Mouse (Mus musculus): ENCODE results near the gene Abcd4.
A peak's percentile ranks its signal among the peaks of the same experiment; 100 is the strongest.

The Abcd4 gene

DNA sequence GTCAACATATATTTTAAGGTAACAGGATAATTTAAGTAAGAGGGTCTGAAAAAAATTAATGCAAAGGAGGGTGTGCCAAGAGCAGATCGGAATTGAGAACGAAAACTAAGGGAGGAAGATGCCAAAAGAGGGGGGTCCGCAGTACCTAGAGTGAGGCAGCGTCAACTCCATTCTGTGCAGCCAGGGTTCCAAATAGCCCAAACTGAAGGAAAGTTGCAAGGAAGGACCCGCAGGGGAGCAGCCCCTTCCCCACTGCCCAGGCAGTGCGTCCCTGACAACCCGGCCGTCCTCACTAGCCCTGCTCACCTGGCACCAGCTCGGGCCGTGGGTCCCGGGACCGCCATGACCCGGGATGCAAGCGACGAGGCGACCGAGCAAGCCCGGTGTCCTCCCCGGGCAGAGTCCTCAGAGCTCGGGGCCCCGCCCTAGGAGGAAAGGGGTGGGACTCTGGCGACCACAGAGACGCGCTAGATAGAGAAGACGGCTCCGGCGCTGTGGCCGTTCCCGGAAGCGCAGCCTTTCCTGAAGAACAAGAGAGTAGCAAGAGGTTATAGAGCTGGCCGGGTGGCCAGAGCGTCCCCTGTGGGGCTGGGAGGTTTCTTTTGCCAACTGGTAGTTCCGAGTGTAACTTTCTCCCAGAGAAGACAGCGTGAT, at the start of gene Abcd4:
TSS of gene Abcd4 (minus strand) at position 437 of the 654 bp plus-strand sequence.
- DNase-seq = peak; percentile 95

DNA sequence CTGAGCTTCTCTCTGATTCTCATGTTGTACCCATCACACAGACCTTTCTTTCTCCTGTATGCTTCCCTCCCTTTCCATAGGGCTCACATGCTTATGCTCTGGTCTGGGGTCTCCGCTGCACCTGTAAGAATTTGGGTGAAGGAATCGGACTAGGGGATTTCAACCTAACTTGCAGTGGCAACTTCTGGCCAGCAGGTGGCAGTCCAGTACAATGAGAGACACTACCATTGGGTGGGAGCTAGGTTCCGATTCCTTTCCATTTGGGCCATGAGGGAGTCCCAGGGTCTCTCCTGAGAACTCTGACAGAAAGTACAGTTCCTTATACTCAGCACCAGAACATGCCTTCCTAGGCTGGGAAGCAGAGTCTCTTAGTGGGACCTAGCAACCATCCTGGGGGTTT, 36.7 kb upstream of the Abcd4 start:
- peak; percentile 57 for DNase-seq

GRCm38 (mm10) chr12:84650234-84650633, 33.0 kb upstream of the Abcd4 start:
- no peak for DNase-seq

DNA sequence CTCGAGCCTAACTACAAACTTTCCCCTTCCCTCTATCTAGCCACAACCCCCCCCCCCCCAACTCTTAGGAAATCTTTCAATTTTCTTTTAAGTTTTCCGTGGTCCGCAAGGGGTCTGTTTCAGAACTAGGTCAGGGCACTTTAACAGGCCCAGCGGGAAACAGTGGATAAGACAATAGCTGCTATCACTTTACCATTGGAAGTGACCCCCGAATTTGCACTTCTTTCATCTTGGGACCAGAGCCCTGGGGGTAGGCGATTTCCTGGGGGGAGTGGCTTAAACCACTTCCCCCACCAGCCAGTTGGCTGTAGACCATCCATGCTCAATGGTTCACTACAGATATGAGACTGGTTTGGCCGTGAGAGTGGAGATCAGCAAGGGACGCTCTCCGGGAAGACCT, 23.4 kb upstream of the Abcd4 start, which contains the start of gene Vrtn:
TSS of gene Vrtn (plus strand) at position 366 of the 400 bp plus-strand sequence.
- no peak for DNase-seq

- DNase-seq = no peak
These were observed 23.0 kb upstream of the Abcd4 start for GRCm38 (mm10) chr12:84640253-84640652.

- DNase-seq = no peak
These were observed 14.7 kb upstream of the Abcd4 start for GRCm38 (mm10) chr12:84631867-84632266.

- DNase-seq = no peak
These were observed 7.9 kb upstream of the Abcd4 start for GRCm38 (mm10) chr12:84625116-84625515.

DNA sequence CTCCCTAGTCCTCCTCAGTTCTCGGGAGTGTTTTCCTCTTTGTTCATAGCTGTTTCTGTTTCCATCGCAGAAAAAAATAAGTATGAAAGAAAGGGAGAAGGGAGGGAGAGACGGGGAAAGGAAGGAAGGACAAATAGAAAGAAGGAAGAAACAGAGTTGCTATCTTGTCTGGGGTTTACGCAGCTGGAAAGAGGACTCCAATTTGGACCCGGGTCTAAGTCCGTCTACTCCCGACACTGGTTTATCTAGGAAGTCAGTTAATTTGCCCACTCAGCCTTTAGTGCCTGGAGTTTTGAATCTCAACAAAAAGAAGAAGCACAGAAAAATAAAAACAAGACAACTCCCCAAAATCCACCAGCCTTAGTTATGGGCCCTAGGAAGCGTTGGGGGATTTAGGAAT, 7.4 kb upstream of the Abcd4 start:
- no peak for DNase-seq

GRCm38 (mm10) chr12:84620975-84621374, 3.8 kb upstream of the Abcd4 start:
- DNase-seq = no peak

DNA sequence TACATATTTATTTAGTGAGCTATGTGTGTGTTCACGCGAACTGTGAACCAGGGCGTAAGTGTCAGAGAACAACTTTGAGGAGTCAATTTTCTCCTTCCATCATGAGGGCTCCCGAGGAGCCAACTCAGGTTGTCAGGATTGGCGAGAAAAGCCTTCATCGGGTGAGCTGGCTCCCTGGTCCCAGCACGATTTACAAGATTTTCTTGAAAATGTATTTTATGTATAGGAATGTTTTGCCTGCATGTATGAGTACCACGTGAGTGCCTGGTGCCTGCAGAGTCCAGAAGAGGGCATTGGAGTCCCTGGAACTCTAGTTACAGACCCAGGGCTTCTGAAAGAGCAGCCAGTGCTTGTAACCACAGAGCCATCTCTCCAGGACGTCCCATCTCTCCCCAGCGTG, 450 bp upstream of the Abcd4 start:
- DNase-seq = no peak

DNA sequence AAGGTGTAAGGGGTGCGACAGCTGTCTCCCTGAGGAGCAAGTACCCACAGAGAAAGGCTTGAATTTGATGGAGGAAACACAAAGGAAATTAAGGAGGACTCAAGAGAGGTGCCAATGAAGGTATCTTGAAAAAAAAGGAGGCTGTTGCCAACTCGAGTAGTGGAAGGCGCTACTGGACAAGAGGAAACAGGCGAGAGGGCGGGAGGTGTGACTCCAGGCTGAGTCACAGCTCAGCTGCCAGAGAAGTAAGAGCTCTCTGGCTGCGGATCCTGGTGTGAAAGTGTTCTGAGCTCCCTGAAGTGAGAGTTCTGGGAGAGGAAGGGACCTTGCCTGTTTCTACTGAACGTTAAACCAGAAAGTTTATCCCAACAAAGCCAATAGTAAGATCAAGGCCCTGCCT, 2.7 kb downstream of the Abcd4 start:
- no peak for DNase-seq

- no peak for DNase-seq
These were observed 3.2 kb downstream of the Abcd4 start for GRCm38 (mm10) chr12:84614001-84614400.

DNA sequence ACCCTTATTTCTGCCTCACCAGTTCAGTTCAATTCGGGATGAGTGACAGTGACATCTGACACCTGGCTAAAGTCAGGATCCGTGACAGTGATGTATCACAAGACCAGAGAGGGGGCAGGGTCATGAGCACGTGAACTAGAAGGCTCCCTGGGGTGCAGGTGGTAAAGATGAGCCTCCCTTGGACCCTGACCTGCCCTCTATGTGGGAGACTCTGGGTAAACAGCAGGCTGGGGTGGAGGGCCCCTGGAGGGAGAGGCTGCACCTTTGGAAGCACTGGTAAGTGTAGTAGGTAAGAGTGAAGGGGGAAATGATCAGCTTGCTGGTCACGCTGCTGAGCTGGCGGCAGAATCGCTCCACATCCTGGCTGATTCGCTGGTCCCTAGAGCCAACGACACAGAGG, 4.7 kb downstream of the Abcd4 start:
- no peak for DNase-seq

GRCm38 (mm10) chr12:84611718-84612117, 5.5 kb downstream of the Abcd4 start:
- no peak for DNase-seq

- DNase-seq = peak; percentile 44
These were observed 11.4 kb downstream of the Abcd4 start for GRCm38 (mm10) chr12:84605860-84606259.

DNA sequence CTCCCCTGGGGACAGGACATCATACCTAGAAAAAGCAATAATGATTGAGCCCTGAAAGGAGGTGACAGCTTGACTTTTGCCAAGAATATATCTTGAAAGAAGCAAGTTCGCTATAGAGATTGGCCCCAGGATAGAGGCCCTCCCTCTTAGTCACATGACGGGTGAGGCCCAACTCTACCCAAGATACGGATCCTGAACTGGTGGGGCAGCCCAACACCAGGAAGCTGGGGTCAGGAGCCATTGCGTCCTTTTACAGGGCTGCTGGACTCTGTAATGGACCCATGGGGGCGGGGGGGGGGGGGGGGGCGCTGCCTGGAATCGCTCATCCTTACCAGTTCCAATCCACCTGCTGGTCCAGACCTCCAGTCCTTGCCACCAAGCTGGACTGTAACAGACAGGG, 13.2 kb downstream of the Abcd4 start:
- no peak for DNase-seq

DNA sequence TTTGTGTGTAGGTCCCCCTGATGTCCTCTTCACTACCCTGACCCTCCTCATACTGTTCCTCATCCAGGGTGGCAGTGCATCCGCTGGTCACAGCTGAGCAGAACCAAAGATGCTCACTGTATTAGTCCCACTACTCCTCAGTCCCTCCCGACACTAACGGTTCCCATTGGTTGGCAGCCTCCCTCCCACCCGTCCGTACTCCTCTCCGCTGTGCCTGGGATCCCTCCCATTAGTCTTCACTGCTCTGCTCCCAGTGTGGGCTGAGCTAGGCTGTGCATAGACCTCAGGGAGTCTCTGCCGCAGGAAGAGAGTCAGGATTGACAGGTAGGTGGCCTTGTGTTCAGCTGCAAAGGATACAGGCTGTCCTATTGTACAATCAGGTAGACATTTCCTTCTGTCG, 18.9 kb downstream of the Abcd4 start:
- no peak for DNase-seq

DNA sequence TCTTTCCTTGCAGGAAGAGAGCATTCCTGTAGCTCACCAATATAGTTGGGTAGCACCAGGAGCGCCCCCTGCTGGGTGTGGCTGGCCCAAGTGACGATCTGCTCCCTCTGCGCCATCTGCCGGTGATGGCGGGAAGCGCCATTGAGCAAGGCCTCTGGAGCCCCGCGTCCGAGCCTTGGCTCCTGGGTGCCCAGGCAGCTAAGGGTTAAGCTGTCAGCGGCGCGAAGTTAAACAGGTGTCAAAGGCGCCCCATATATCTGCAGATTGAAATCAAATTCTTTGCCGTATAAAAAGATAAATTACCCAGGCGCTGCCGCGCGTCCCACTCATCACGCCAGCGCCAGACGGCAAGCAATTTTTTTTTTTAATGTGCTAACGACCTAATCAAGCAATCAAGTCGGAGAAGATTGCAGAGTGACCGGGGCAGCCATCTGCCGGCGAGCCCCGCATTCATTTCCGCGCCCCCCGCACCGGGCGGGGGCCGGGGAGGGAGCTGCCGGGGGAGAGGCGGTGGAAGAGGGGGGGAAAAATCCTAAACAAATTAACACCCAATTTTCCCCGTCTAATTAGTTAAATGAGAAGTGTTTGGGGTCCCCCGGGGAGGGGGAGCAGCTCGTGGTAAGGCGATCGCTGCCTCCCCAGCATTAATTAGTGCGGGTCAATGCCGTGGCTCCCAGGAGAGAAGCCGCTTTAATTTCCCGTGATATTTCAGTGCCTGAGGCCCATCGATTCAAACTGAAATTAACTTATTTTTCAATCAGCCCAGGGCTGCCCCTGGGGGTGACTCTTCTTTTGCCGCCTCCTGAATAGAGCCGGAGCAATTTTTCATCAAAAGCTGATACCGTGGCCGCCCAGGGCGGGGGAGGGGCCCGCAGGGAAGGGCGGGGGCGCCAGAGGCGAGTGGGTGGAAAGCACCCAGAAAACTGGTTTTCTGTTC, 27.1 kb downstream of the Abcd4 start:
- peak; percentile 91 for DNase-seq

DNA sequence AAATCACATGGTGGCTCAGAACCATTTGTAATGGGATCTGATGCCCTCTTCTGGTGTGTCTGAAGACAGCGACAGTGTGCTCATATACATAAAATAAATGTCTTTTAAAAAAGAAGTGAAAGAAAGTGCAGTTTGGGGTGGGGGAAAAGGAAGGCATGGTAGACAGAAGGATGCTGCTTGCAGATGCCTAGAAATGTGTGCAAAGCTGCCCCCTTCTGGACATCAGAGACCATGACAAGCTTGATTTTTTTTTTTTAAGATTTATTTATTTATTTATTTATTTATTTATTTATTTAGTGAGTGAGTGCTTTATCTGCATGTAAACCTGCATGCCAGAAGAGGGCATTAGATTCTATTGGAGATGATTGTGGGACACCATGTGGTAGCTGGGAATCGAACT, 35.9 kb downstream of the Abcd4 start:
- no peak for DNase-seq

GRCm38 (mm10) chr12:84578440-84578770, 38.8 kb downstream of the Abcd4 start:
- DNase-seq = no peak

DNA sequence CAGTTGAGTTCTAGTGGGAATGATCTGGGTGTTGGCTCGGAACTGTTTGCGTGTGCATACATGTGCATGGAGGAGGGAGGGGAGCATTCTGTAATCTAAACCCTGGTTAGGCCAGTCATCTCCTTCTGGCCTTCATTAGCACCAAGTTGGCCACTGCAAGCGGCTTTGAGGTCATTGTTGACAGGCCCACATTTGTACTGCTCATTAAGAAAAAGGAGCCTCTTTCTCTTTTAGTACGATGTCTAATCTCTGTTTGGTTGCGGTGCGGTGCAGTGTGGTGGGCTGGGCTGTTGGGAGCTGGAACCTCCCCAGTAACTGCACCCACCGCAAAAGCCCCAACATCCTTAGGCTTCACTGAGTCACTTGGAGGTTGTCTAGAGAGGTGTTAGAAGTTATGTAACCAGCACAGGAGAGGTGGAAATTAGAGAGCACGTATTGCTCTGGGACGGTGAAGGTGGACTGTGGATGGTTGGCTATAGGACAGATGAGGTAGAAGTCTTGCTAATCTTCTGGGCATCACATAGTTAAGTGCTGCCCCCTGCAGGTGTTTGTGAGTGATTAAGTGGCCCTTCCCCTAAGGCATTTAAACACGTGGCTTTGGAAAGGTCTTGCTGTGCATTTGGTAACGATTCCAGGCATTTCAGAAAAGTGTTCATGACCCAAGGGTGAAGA, 39.3 kb downstream of the Abcd4 start:
- DNase-seq = no peak

DNA sequence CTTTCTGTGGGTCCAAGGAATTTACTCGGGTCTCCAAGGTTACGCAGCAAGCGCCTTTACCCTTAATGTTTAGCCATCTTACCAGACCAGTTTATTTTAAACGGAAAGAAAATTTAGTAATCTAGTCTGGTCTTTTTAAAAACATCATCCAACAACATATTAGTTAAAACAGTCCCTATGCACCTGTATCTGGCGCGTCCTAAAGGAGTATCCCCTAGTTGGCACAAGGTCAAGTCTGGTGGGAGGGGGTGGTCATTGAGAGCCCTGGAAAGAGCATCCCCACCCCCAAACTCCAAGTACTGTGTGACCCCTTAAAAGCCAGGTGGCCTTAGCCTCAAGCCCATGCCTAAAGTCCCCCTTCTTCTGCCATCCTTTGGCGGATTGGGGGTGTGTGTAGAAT, 44.1 kb downstream of the Abcd4 start:
- DNase-seq = no peak

- DNase-seq = no peak
These were observed 44.9 kb downstream of the Abcd4 start for GRCm38 (mm10) chr12:84572341-84572720.
